Mouse (Mus musculus): ENCODE data around the gene Cln3. TPM values are rescaled to one million over a fixed set of nuclear protein-coding genes. Genes with fewer than 3 reads are reported as not detected.
A peak's percentile ranks its signal among the peaks of the same experiment; 100 is the strongest.

Cln3 gene
- total RNA-seq (2014; rRNA removed): 32.1 and 38.9 TPM in 2 replicates
- 23.9 and 31.2 TPM in 2 replicates for polyA plus RNA-seq (2015; fragmentation: Nextera tagmentation; extraction: Ambion mirVana)

GRCm38 (mm10) chr7:126585717-126586116 lies at the start of gene Cln3:
TSS of gene Cln3 (minus strand) at chr7:126585817.
- DNase-seq (ENCODE audit: low spot score) (no peak), ATAC-seq (ENCODE audit: low FRiP score) (no peak)
- Histone ChIP-seq H3K27ac (ENCODE audit: low read depth, low read length) (no peak within 1 kb of the TSS), H3K4me1 (ENCODE audit: insufficient read depth, low read length) (no peaks in the 10 kb centered on the region), H3K4me3 (ENCODE audit: low read depth, low read length) (no peak within 1 kb of the TSS), H3K4me2 (ENCODE audit: low read depth, low read length, poor library complexity, severe bottlenecking) (no peak within 1 kb of the TSS), H3K27me3 (ENCODE audit: insufficient read depth, low read length) (no peaks in the 10 kb centered on the region; the same call in 1 of the 2 replicates), H3K9me3 (ENCODE audit: low read length) (no peaks in the 10 kb centered on the region), H3K9ac (replicated peaks; ENCODE audit: low read length, poor library complexity, severe bottlenecking) (no peak within 1 kb of the TSS), H3K36me3 (ENCODE audit: insufficient read depth, low read length) (no peaks in the 10 kb centered on the region)
- no peak for TF ChIP-seq CTCF (IDR thresholded peaks at IDR 0.05)
- 73% methylated on average over 6 of the region's 6 CpGs for WGBS

- TF ChIP-seq CTCF (IDR thresholded peaks at IDR 0.05): no peak
- Histone ChIP-seq H3K27ac (ENCODE audit: low read depth, low read length) (no peak overlapping the region), H3K4me1 (ENCODE audit: insufficient read depth, low read length) (no peaks in the 10 kb centered on the region), H3K9ac (replicated peaks; ENCODE audit: low read length, poor library complexity, severe bottlenecking) (no peak overlapping the region), H3K27me3 (ENCODE audit: insufficient read depth, low read length) (no peaks in the 10 kb centered on the region), H3K9me3 (ENCODE audit: low read length) (no peaks in the 10 kb centered on the region), H3K4me2 (ENCODE audit: low read depth, low read length, poor library complexity, severe bottlenecking) (no peak overlapping the region), H3K36me3 (ENCODE audit: insufficient read depth, low read length) (no peaks in the 10 kb centered on the region), H3K4me3 (ENCODE audit: low read depth, low read length) (no peak overlapping the region)
- ATAC-seq (ENCODE audit: low FRiP score) (no peak), DNase-seq (ENCODE audit: low spot score) (no peak)
These were observed 49.8 kb upstream of the Cln3 start for GRCm38 (mm10) chr7:126635375-126635774.

GRCm38 (mm10) chr7:126632478-126632877 lies 46.9 kb upstream of the Cln3 start:
- Histone ChIP-seq H3K4me1 (ENCODE audit: insufficient read depth, low read length) (no peaks in the 10 kb centered on the region), H3K27ac (ENCODE audit: low read depth, low read length) (no peak overlapping the region), H3K9ac (replicated peaks; ENCODE audit: low read length, poor library complexity, severe bottlenecking) (no peak overlapping the region), H3K9me3 (ENCODE audit: low read length) (no peaks in the 10 kb centered on the region), H3K36me3 (ENCODE audit: insufficient read depth, low read length) (no peaks in the 10 kb centered on the region), H3K4me3 (ENCODE audit: low read depth, low read length) (no peak overlapping the region), H3K27me3 (ENCODE audit: insufficient read depth, low read length) (no peaks in the 10 kb centered on the region), H3K4me2 (ENCODE audit: low read depth, low read length, poor library complexity, severe bottlenecking) (no peak overlapping the region)
- TF ChIP-seq CTCF (IDR thresholded peaks at IDR 0.05): no peak
- DNase-seq (ENCODE audit: low spot score): no peak
- WGBS: 89% methylated on average over 2 of the region's 2 CpGs
- ATAC-seq (ENCODE audit: low FRiP score): no peak

- DNase-seq (ENCODE audit: low spot score): no peak
- no peak for ATAC-seq (ENCODE audit: low FRiP score)
- Histone ChIP-seq H3K27ac (ENCODE audit: low read depth, low read length) (no peak within 1 kb of the TSS), H3K9me3 (ENCODE audit: low read length) (no peaks in the 10 kb centered on the region), H3K4me1 (ENCODE audit: insufficient read depth, low read length) (no peaks in the 10 kb centered on the region), H3K36me3 (ENCODE audit: insufficient read depth, low read length) (no peaks in the 10 kb centered on the region), H3K27me3 (ENCODE audit: insufficient read depth, low read length) (no peaks in the 10 kb centered on the region), H3K4me3 (ENCODE audit: low read depth, low read length) (no peak within 1 kb of the TSS), H3K4me2 (ENCODE audit: low read depth, low read length, poor library complexity, severe bottlenecking) (no peak within 1 kb of the TSS), H3K9ac (replicated peaks; ENCODE audit: low read length, poor library complexity, severe bottlenecking) (no peak within 1 kb of the TSS)
- TF ChIP-seq CTCF (IDR thresholded peaks at IDR 0.05): no peak
- WGBS: 90% methylated on average over 4 of the region's 4 CpGs
These were observed 45.4 kb upstream of the Cln3 start, which contains the start of gene Nupr1 for GRCm38 (mm10) chr7:126630824-126631518. TSS of gene Nupr1 (minus strand) at chr7:126630861.

GRCm38 (mm10) chr7:126629915-126630314 lies 44.3 kb upstream of the Cln3 start:
- H3K4me1 ChIP-seq (ENCODE audit: insufficient read depth, low read length): no peaks in the 10 kb centered on the region
- no peaks in the 10 kb centered on the region for H3K9me3 ChIP-seq (ENCODE audit: low read length)
- H3K4me3 ChIP-seq (ENCODE audit: low read depth, low read length): no peak overlapping the region
- no peak for TF ChIP-seq CTCF (IDR thresholded peaks at IDR 0.05)
- 41% methylated on average over 3 of the region's 3 CpGs for WGBS
- H3K27me3 ChIP-seq (ENCODE audit: insufficient read depth, low read length): no peaks in the 10 kb centered on the region
- no peaks in the 10 kb centered on the region for H3K36me3 ChIP-seq (ENCODE audit: insufficient read depth, low read length)
- ATAC-seq (ENCODE audit: low FRiP score): no peak
- H3K27ac ChIP-seq (ENCODE audit: low read depth, low read length): no peak overlapping the region
- no peak for DNase-seq (ENCODE audit: low spot score)
- H3K4me2 ChIP-seq (ENCODE audit: low read depth, low read length, poor library complexity, severe bottlenecking): no peak overlapping the region
- H3K9ac ChIP-seq (replicated peaks; ENCODE audit: low read length, poor library complexity, severe bottlenecking): no peak overlapping the region

- Histone ChIP-seq H3K9ac (replicated peaks; ENCODE audit: low read length, poor library complexity, severe bottlenecking) (0 out of 2 replicates have a peak overlapping the region, but pooled peaks have one; percentile 19), H3K9me3 (ENCODE audit: low read length) (no peaks in the 10 kb centered on the region), H3K4me3 (ENCODE audit: low read depth, low read length) (no peak overlapping the region), H3K4me1 (ENCODE audit: insufficient read depth, low read length) (no peaks in the 10 kb centered on the region), H3K4me2 (ENCODE audit: low read depth, low read length, poor library complexity, severe bottlenecking) (no peak overlapping the region), H3K36me3 (ENCODE audit: insufficient read depth, low read length) (no peaks in the 10 kb centered on the region), H3K27me3 (ENCODE audit: insufficient read depth, low read length) (no peaks in the 10 kb centered on the region), H3K27ac (ENCODE audit: low read depth, low read length) (no peak overlapping the region)
- WGBS: 80% methylated on average over 6 of the region's 6 CpGs
- TF ChIP-seq CTCF (IDR thresholded peaks at IDR 0.05): no peak
- ATAC-seq (ENCODE audit: low FRiP score): no peak
- no peak for DNase-seq (ENCODE audit: low spot score)
These were observed 42.5 kb upstream of the Cln3 start for GRCm38 (mm10) chr7:126628111-126628510.

Measured in midbrain, postnatal 0 days (tissue).